Mouse (Mus musculus): ENCODE results near the gene Rack1. TPM values are rescaled to one million over a fixed set of nuclear protein-coding genes. Genes with fewer than 3 reads are reported as not detected.
"Not testable (repeated sequence)": the region's sequence is repeated elsewhere in the genome, so short reads cannot be mapped to it uniquely, and the experiment has no call there.

Gene Rack1
- total RNA-seq (2021), result 100 to 1,000 TPM; 223 to 235 TPM

GRCm38 (mm10) chr11:48799921-48800701 is at the start of gene Rack1:
Gene Rack1, plus strand, starts transcription at chr11:48800332.
- intact Hi-C loops (cut with DNase I), result loop anchor here (1.0 to 10.0 kb wide), 2 partner anchors 17 to 455 kb away; partner anchors contain the start of gene Trim41
- peak; percentile 92 to 96 for DNase-seq (ENCODE audit: low spot score in 2 of 2)

- intact Hi-C loops (cut with DNase I), result no loop called here
- DNase-seq (ENCODE audit: low spot score in 2 of 2), result no peak
These were observed 49.7 kb upstream of the Rack1 start for GRCm38 (mm10) chr11:48750428-48750827.

- DNase-seq (ENCODE audit: low spot score in 2 of 2); intact Hi-C loops (cut with DNase I): not testable (repeated sequence)
These were observed 46.6 kb upstream of the Rack1 start for GRCm38 (mm10) chr11:48753534-48753933.

GRCm38 (mm10) chr11:48759021-48759420 is 41.1 kb upstream of the Rack1 start:
- intact Hi-C loops (cut with DNase I), result no loop called here
- DNase-seq (ENCODE audit: low spot score in 2 of 2), result no peak

GRCm38 (mm10) chr11:48764119-48764518 is 36.0 kb upstream of the Rack1 start:
- peak in 1 of 2 experiments; percentile 65 for DNase-seq (ENCODE audit: low spot score in 2 of 2)

GRCm38 (mm10) chr11:48767195-48767876 is 32.8 kb upstream of the Rack1 start:
- DNase-seq (ENCODE audit: low spot score in 2 of 2), result no peak
- intact Hi-C loops (cut with DNase I), result no loop called here

More at GRCm38 (mm10) chr11:48764119-48764518, 36.0 kb upstream of the Rack1 start:
- intact Hi-C loops (cut with DNase I), result no loop called here

GRCm38 (mm10) chr11:48771691-48772090 is 28.4 kb upstream of the Rack1 start:
- DNase-seq (ENCODE audit: low spot score in 2 of 2), result no peak
- intact Hi-C loops (cut with DNase I), result loop anchor here (10.0 kb wide), 2 partner anchors 1857 to 1907 kb away; no protein-coding TSS in a partner anchor

GRCm38 (mm10) chr11:48774443-48775298 is 25.5 kb upstream of the Rack1 start:
- DNase-seq (ENCODE audit: low spot score in 2 of 2), result peak; percentile 68 to 74
- intact Hi-C loops (cut with DNase I), result loop anchor here (10.0 kb wide), 2 partner anchors 1860 to 1910 kb away; no protein-coding TSS in a partner anchor

- intact Hi-C loops (cut with DNase I), result loop anchor here (10.0 kb wide), 2 partner anchors 1861 to 1911 kb away; no protein-coding TSS in a partner anchor
- peak; percentile 71 to 83 for DNase-seq (ENCODE audit: low spot score in 2 of 2)
These were observed 24.6 kb upstream of the Rack1 start for GRCm38 (mm10) chr11:48775483-48775882.

- intact Hi-C loops (cut with DNase I), result loop anchor here (10.0 kb wide), 2 partner anchors 1862 to 1912 kb away; no protein-coding TSS in a partner anchor
- no peak for DNase-seq (ENCODE audit: low spot score in 2 of 2)
These were observed 23.5 kb upstream of the Rack1 start for GRCm38 (mm10) chr11:48776664-48777063.

GRCm38 (mm10) chr11:48777303-48777702 is 22.8 kb upstream of the Rack1 start:
- intact Hi-C loops (cut with DNase I), result loop anchor here (10.0 kb wide), 2 partner anchors 1863 to 1913 kb away; no protein-coding TSS in a partner anchor
- no peak for DNase-seq (ENCODE audit: low spot score in 2 of 2)

- no peak for DNase-seq (ENCODE audit: low spot score in 2 of 2)
- intact Hi-C loops (cut with DNase I), result loop anchor here (10.0 kb wide), 2 partner anchors 1865 to 1915 kb away; no protein-coding TSS in a partner anchor
These were observed 20.7 kb upstream of the Rack1 start for GRCm38 (mm10) chr11:48779450-48779849.

- intact Hi-C loops (cut with DNase I), result no loop called here
- no peak for DNase-seq (ENCODE audit: low spot score in 2 of 2)
These were observed 17.9 kb upstream of the Rack1 start for GRCm38 (mm10) chr11:48782243-48782642.

GRCm38 (mm10) chr11:48787455-48788211 is 12.5 kb upstream of the Rack1 start:
- no peak for DNase-seq (ENCODE audit: low spot score in 2 of 2)
- intact Hi-C loops (cut with DNase I), result loop anchor here (5.0 kb wide), 1 partner anchor 320 kb away; no protein-coding TSS in a partner anchor

- peak; percentile 76 for DNase-seq (ENCODE audit: low spot score in 2 of 2)
- intact Hi-C loops (cut with DNase I), result loop anchor here (5.0 kb wide), 1 partner anchor 319 kb away; no protein-coding TSS in a partner anchor
These were observed 11.6 kb upstream of the Rack1 start for GRCm38 (mm10) chr11:48788311-48789089.

- DNase-seq (ENCODE audit: low spot score in 2 of 2), result no peak
- intact Hi-C loops (cut with DNase I), result loop anchor here (5.0 kb wide), 1 partner anchor 318 kb away; no protein-coding TSS in a partner anchor
These were observed 10.9 kb upstream of the Rack1 start for GRCm38 (mm10) chr11:48789215-48789614.

GRCm38 (mm10) chr11:48789973-48790823 is 9.9 kb upstream of the Rack1 start:
- intact Hi-C loops (cut with DNase I), result loop anchor here (1.0 to 5.0 kb wide), 2 partner anchors 69 to 317 kb away; no protein-coding TSS in a partner anchor
- DNase-seq (ENCODE audit: low spot score in 2 of 2), result peak; percentile 85 to 91

Measured in left cerebral cortex, postnatal 25 days (tissue).